Mouse (Mus musculus): Measurements from ENCODE around the gene Mcrip2.

- no peak for TF ChIP-seq EP300 (IDR thresholded peaks at IDR 0.05; ENCODE audit: low read depth)
- TF ChIP-seq CTCF (IDR thresholded peaks at IDR 0.05; ENCODE audit: low read depth), result no peak
Measured at GRCm38 (mm10) chr17:25874148-25874720, 5.7 kb upstream of the Mcrip2 start.

All from heart, postnatal 0 days (tissue).